Mouse (Mus musculus) megakaryocyte-erythroid progenitor cell, adult 5 weeks (primary cell): Measurements from ENCODE around the gene Pimreg. TPM values are rescaled to one million over a fixed set of nuclear protein-coding genes. Genes with fewer than 3 reads are reported as not detected.

Experiments used
- polyA plus RNA-seq: library from polyadenylated mRNA; stranded (reverse); fragments of >175 nt; gene quantifications from 2 replicates; pipeline ENCODE4 v1.2.3, GENCODE M21; 2012

The Pimreg gene
- polyA plus RNA-seq: 18.6 and 24.1 TPM in 2 replicates

DNA sequence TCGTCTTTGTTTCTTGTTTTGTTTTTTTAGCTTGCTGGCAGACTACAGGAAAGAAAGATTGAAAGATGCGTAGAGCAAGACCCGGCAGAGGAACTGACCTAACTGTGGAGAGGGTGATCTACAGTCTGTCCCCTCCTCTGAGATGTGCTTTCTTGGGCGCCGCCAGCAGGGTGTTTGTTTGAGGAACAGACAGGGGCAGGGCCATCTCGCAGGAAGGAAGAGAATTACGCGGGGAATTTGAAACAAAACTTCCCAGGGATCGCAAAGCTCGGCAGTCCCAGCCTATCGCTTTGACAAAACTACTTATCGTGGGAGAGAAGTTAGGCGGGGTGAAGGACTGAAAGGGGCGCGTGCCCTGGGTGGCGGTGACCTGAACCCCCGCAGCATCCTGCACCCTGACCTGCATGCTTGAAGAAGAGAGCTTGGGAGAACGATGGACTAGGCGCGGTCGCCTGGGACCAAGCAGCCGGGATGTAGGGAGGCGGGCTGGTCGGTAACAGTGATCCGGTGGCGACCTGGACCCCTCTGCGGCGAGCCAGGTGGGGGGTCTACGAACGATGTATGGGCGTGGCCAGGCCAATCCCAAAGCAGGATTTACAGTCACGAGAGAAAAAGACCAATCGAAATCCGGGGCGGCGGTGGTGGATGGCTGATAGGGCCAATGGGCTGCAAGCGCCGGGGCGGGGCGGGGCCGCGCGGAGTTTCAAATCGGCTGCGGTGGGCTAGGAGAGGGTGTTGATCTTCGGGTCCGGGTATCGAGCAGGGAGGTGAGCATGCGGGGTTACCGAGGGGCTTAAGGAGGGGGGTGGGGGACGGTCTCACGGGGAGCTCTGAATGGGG is at the start of gene Pimreg:
Pimreg (plus strand) TSS at position 265 of the 840 bp plus-strand sequence.

GRCm38 (mm10) chr11:72037409-72037808 is 4.4 kb upstream of the Pimreg start, which contains the start of gene Aipl1:
Aipl1 (minus strand) TSS chr11:72037509.

Other genes starting within 250 kb of the Pimreg start
- 0.39 and 0.55 TPM in 2 replicates for gene Aipl1, start 4.5 kb upstream of the Pimreg start, polyA plus RNA-seq
- not detected in 2 replicates for gene Pitpnm3, start 93.7 kb downstream of the Pimreg start, polyA plus RNA-seq
- 0.12 and 0.52 TPM in 2 replicates for gene Gm43951, start 164.8 kb downstream of the Pimreg start, polyA plus RNA-seq
- gene 4933427D14Rik, start 165.4 kb downstream of the Pimreg start, polyA plus RNA-seq: 2.5 and 3.0 TPM in 2 replicates
- gene Txndc17, start 165.5 kb downstream of the Pimreg start, polyA plus RNA-seq: 23.9 and 31.2 TPM in 2 replicates
- gene Med31, start 173.6 kb downstream of the Pimreg start, polyA plus RNA-seq: 0.78 and 1.3 TPM in 2 replicates
- not detected in 2 replicates for gene Slc13a5, start 225.2 kb downstream of the Pimreg start, polyA plus RNA-seq